Mouse (Mus musculus): ENCODE measurements around the gene Lsm11. TPM values are rescaled to one million over a fixed set of nuclear protein-coding genes. Genes with fewer than 3 reads are reported as not detected.
A peak's percentile ranks its signal among the peaks of the same experiment; 100 is the strongest.

Gene Lsm11
- polyA plus RNA-seq, 1 experiment from 2014 or later, result 6.6 TPM

DNA sequence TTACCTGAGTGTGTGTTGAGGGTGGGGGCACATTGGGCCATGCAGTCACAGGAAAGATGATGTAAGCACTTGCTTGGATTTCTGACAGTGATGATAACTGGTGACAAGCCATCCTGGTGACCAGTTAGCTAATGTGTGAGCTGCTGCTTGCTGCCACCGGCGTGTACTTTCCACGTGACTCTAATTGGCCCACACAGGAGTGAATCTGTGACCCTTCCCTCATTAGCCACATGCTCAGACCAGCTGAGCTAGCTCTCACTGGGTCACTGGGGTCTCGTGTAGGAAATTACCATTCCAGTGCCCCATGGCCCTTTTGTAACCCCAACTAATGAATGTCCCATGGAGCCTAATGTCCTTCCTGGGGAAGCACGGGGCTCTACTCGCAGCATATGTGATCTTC lies 19.3 kb downstream of the Lsm11 start:
- WGBS (ENCODE audit: insufficient replicate concordance), result 72% methylated on average over 6 of the region's 6 CpGs
- no peak for ATAC-seq
- H3K4me2 ChIP-seq, result no peak overlapping the region

DNA sequence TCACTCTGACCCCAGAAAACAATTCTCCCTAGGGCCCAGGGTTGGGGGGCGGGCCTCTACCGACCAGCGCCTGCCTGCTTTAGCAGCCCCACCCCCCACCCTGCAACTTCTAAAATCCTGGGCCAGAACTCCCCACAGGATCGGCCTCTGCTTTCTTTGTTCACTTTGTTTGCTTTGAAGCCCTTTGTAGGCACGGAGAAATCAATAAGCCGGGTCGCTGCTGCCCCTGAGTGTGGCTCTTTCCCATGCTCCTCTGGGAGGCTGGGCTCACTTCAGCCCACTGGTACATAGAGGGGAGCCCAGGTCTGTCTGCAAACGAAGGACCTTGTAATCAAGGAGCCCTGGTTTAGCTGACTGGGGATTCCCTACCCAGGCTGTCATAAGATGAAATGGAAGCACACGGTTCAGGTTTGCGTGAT lies 23.2 kb downstream of the Lsm11 start:
- Histone ChIP-seq H3K9me3 (replicated peaks) (no peaks in the 10 kb centered on the region), H3K4me3 (no peak overlapping the region), H3K4me2 (no peak overlapping the region), H3K4me1 (peaks cover 9% of the 10 kb centered on the region), H3K9ac (no peak overlapping the region), H3K27me3 (replicated peaks) (0 out of 2 replicates have a peak, but pooled peaks cover 6% of the 10 kb centered on the region), H3K36me3 (no peaks in the 10 kb centered on the region), H3K27ac (no peak overlapping the region)
- WGBS (ENCODE audit: insufficient replicate concordance), result 33% methylated on average over 10 of the region's 10 CpGs
- ATAC-seq, result peak; percentile 65

More for the DNA sequence above, 19.3 kb downstream of the Lsm11 start:
- H3K36me3 ChIP-seq, result peaks cover 8% of the 10 kb centered on the region
- no peaks in the 10 kb centered on the region for H3K9me3 ChIP-seq (replicated peaks)
- H3K27ac ChIP-seq, result no peak overlapping the region
- no peak overlapping the region for H3K4me3 ChIP-seq
- H3K9ac ChIP-seq, result no peak overlapping the region
- H3K27me3 ChIP-seq (replicated peaks), result 0 out of 2 replicates have a peak, but pooled peaks cover 2% of the 10 kb centered on the region
- peaks cover 9% of the 10 kb centered on the region for H3K4me1 ChIP-seq

DNA sequence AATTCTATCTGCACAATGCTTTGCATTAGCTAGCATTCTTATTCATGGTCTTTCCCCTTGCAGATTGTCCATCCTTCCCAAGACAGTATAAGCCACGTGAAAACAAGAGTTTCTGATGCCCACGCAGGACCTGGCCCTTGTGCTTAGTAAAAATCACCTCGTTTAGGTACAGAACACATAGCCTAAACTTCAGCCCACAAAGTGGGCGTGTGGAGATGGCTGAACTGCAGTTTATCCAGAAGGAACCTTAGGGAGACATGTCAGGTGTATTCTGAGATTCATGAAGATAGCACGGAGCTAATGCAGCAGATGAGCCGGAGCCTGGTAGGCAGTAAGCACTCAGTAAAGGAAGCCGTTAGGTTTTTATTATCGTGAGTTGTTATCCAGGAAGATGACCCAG lies 23.7 kb downstream of the Lsm11 start:
- H3K9me3 ChIP-seq (replicated peaks), result no peaks in the 10 kb centered on the region
- no peak for ATAC-seq
- no peak overlapping the region for H3K27ac ChIP-seq
- no peak overlapping the region for H3K9ac ChIP-seq
- 0 out of 2 replicates have a peak, but pooled peaks cover 6% of the 10 kb centered on the region for H3K27me3 ChIP-seq (replicated peaks)
- H3K4me3 ChIP-seq, result no peak overlapping the region
- 54% methylated on average over 8 of the region's 8 CpGs for WGBS (ENCODE audit: insufficient replicate concordance)
- no peak overlapping the region for H3K4me2 ChIP-seq
- 0 out of 2 replicates have a peak, but pooled peaks cover 5% of the 10 kb centered on the region for H3K4me1 ChIP-seq
- no peaks in the 10 kb centered on the region for H3K36me3 ChIP-seq

- Histone ChIP-seq H3K27ac (no peak overlapping the region), H3K4me3 (no peak overlapping the region), H3K9ac (no peak overlapping the region), H3K4me2 (no peak overlapping the region), H3K36me3 (no peaks in the 10 kb centered on the region), H3K9me3 (replicated peaks) (no peaks in the 10 kb centered on the region), H3K27me3 (replicated peaks) (0 out of 2 replicates have a peak, but pooled peaks cover 6% of the 10 kb centered on the region), H3K4me1 (0 out of 2 replicates have a peak, but pooled peaks cover 5% of the 10 kb centered on the region)
- 58% methylated on average over 4 of the region's 4 CpGs for WGBS (ENCODE audit: insufficient replicate concordance)
- no peak for ATAC-seq
Observed at GRCm38 (mm10) chr11:45918836-45919235, 25.9 kb downstream of the Lsm11 start.

- Histone ChIP-seq H3K4me1 (0 out of 2 replicates have a peak, but pooled peaks cover 5% of the 10 kb centered on the region), H3K27ac (no peak overlapping the region), H3K4me2 (no peak overlapping the region), H3K36me3 (no peaks in the 10 kb centered on the region), H3K9me3 (replicated peaks) (no peaks in the 10 kb centered on the region), H3K9ac (no peak overlapping the region), H3K27me3 (replicated peaks) (0 out of 2 replicates have a peak, but pooled peaks cover 6% of the 10 kb centered on the region), H3K4me3 (no peak overlapping the region)
- ATAC-seq, result no peak
- 79% methylated on average over 6 of the region's 6 CpGs for WGBS (ENCODE audit: insufficient replicate concordance)
Observed at GRCm38 (mm10) chr11:45918018-45918417, 26.7 kb downstream of the Lsm11 start.

- Histone ChIP-seq H3K4me1 (0 out of 2 replicates have a peak, but pooled peaks cover 5% of the 10 kb centered on the region), H3K4me3 (no peak overlapping the region), H3K4me2 (no peak overlapping the region), H3K27me3 (replicated peaks) (0 out of 2 replicates have a peak, but pooled peaks cover 6% of the 10 kb centered on the region), H3K9me3 (replicated peaks) (no peaks in the 10 kb centered on the region), H3K36me3 (peaks cover 12% of the 10 kb centered on the region), H3K27ac (no peak overlapping the region), H3K9ac (no peak overlapping the region)
- ATAC-seq, result no peak
- 80% methylated on average over 10 of the region's 10 CpGs for WGBS (ENCODE audit: insufficient replicate concordance)
Observed at GRCm38 (mm10) chr11:45916196-45916595, 28.5 kb downstream of the Lsm11 start.

DNA sequence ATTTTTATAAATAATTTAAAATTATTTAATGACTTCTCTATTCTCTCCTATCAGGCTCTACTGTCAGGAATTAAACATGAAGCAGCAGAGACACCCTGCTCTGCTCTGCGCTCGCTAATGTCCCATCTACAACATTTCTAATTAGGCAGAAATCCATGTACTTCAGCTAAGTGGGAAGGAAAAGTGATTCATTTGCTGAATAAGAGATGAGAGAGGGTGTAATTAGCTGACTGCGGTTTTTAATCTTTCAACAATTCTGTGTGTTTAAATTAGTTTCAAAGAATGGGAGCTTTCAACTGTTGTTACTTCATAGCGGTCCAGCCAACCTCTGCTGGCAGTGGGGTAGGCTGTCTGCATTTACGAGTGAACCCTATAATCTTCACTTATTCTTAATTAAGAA lies 34.0 kb downstream of the Lsm11 start:
- Histone ChIP-seq H3K9me3 (replicated peaks) (no peaks in the 10 kb centered on the region), H3K4me2 (no peak overlapping the region), H3K9ac (no peak overlapping the region), H3K4me1 (peaks cover 21% of the 10 kb centered on the region), H3K27ac (no peak overlapping the region), H3K36me3 (peaks cover 63% of the 10 kb centered on the region), H3K27me3 (replicated peaks) (no peaks in the 10 kb centered on the region), H3K4me3 (no peak overlapping the region)
- no peak for ATAC-seq
- 90% methylated on average over 5 of the region's 5 CpGs for WGBS (ENCODE audit: insufficient replicate concordance)

- H3K27me3 ChIP-seq (replicated peaks), result no peaks in the 10 kb centered on the region
- 92% methylated on average over 7 of the region's 7 CpGs for WGBS (ENCODE audit: insufficient replicate concordance)
- H3K27ac ChIP-seq, result no peak overlapping the region
- peaks cover 28% of the 10 kb centered on the region for H3K4me1 ChIP-seq
- no peak overlapping the region for H3K4me2 ChIP-seq
- no peak for ATAC-seq
- H3K9ac ChIP-seq, result no peak overlapping the region
- peaks cover 69% of the 10 kb centered on the region for H3K36me3 ChIP-seq
- no peak overlapping the region for H3K4me3 ChIP-seq
- H3K9me3 ChIP-seq (replicated peaks), result no peaks in the 10 kb centered on the region
Observed at GRCm38 (mm10) chr11:45908894-45909293, 35.8 kb downstream of the Lsm11 start.

DNA sequence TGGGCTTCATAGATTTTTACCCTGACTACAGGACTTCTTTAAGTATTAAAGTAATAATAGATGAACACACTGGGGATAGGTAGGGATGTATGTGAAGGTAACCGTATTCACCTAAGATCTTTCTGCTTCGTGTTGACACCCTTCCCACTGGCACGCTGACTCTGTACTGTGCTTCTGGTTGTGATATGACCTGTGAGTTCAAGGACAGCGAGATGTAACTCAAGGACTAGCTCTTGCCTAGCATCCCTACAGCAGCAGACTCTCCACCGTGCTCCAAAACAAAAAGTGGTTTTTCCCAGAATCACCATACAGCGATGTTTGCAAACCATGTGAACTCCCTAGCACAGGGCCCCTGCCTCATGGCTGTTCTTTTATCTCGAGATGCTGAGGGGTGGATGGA lies 36.7 kb downstream of the Lsm11 start:
- H3K9me3 ChIP-seq (replicated peaks), result no peaks in the 10 kb centered on the region
- no peaks in the 10 kb centered on the region for H3K27me3 ChIP-seq (replicated peaks)
- no peak overlapping the region for H3K9ac ChIP-seq
- WGBS (ENCODE audit: insufficient replicate concordance), result 81% methylated on average over 7 of the region's 7 CpGs
- peaks cover 77% of the 10 kb centered on the region for H3K36me3 ChIP-seq
- no peak overlapping the region for H3K4me2 ChIP-seq
- no peak for ATAC-seq
- H3K4me1 ChIP-seq, result peaks cover 30% of the 10 kb centered on the region
- H3K27ac ChIP-seq, result no peak overlapping the region
- no peak overlapping the region for H3K4me3 ChIP-seq

DNA sequence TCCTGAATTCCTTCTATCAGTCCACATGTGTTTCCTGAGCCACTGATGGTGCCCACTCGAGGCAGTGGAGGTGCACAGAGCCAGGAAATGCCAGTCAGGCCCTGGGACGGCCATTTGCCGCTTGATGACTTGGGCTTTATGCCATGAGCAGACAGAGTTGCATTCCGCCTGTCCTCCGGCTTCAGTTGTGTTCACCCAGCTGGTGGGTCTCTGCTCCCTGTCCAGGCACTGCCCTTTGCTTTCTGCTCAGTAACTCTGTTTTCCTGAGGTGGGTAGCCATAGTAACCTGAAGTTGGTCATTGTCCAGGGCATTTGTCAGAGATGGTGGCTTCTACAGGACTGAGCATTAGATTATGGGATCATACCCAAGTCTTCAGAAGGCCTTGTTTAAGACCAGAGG lies 37.4 kb downstream of the Lsm11 start:
- no peak for ATAC-seq
- peaks cover 84% of the 10 kb centered on the region for H3K36me3 ChIP-seq
- WGBS (ENCODE audit: insufficient replicate concordance), result 83% methylated on average over 5 of the region's 5 CpGs
- H3K27me3 ChIP-seq (replicated peaks), result no peaks in the 10 kb centered on the region
- H3K4me3 ChIP-seq, result no peak overlapping the region
- H3K4me1 ChIP-seq, result peaks cover 33% of the 10 kb centered on the region
- no peaks in the 10 kb centered on the region for H3K9me3 ChIP-seq (replicated peaks)
- H3K4me2 ChIP-seq, result no peak overlapping the region
- no peak overlapping the region for H3K9ac ChIP-seq
- H3K27ac ChIP-seq, result peak overlapping the region; percentile 89; the same call in 1 of the 2 replicates

- Histone ChIP-seq H3K4me2 (peak overlapping the region; percentile 52), H3K4me3 (peak overlapping the region; percentile 9; the same call in 1 of the 2 replicates), H3K9ac (peak overlapping the region; percentile 35; the same call in 1 of the 2 replicates), H3K9me3 (replicated peaks) (no peaks in the 10 kb centered on the region), H3K27me3 (replicated peaks) (no peaks in the 10 kb centered on the region), H3K4me1 (peaks cover 33% of the 10 kb centered on the region), H3K27ac (peak overlapping the region; percentile 89), H3K36me3 (peaks cover 82% of the 10 kb centered on the region)
- peak; percentile 98 for ATAC-seq
- WGBS (ENCODE audit: insufficient replicate concordance), result 37% methylated on average over 8 of the region's 8 CpGs
Observed at GRCm38 (mm10) chr11:45906109-45906786, 38.5 kb downstream of the Lsm11 start.

GRCm38 (mm10) chr11:45900233-45901015 lies 44.3 kb downstream of the Lsm11 start:
- no peak overlapping the region for H3K9ac ChIP-seq
- peaks cover 83% of the 10 kb centered on the region for H3K36me3 ChIP-seq
- no peaks in the 10 kb centered on the region for H3K9me3 ChIP-seq (replicated peaks)
- no peak for ATAC-seq
- no peaks in the 10 kb centered on the region for H3K27me3 ChIP-seq (replicated peaks)
- H3K27ac ChIP-seq, result no peak overlapping the region
- WGBS (ENCODE audit: insufficient replicate concordance), result 87% methylated on average over 11 of the region's 11 CpGs
- H3K4me1 ChIP-seq, result peaks cover 9% of the 10 kb centered on the region
- no peak overlapping the region for H3K4me3 ChIP-seq
- H3K4me2 ChIP-seq, result no peak overlapping the region
